Mouse (Mus musculus) layer of hippocampus, adult 9-10 months (tissue): ENCODE data around the gene Ndufa1.
A peak's percentile ranks its signal among the peaks of the same experiment; 100 is the strongest.
"Not testable (repeated sequence)": the region's sequence is repeated elsewhere in the genome, so short reads cannot be mapped to it uniquely, and the experiment has no call there.

Source experiments
- DNase-seq: peaks from one replicate; pipeline ENCODE4 v3.0.0; 2022; ENCODE audit warnings: low spot score

Ndufa1 gene

GRCm38 (mm10) chrX:37191105-37191743 is at the start of gene Ndufa1, which contains the start of gene Rnf113a1:
Gene Ndufa1, minus strand, starts transcription at chrX:37191163.
Gene Rnf113a1, plus strand, starts transcription at chrX:37191245.
- peak; percentile 22 for DNase-seq

GRCm38 (mm10) chrX:37222158-37222557 is 31.2 kb upstream of the Ndufa1 start, which contains the start of gene Rhox1:
Gene Rhox1, minus strand, starts transcription at chrX:37222258.
- not testable (repeated sequence) for DNase-seq

- DNase-seq = no peak
These were observed 20.0 kb upstream of the Ndufa1 start, which contains the start of gene Gm9 for GRCm38 (mm10) chrX:37210941-37211340. Gene Gm9, minus strand, starts transcription at chrX:37211041.

- no peak for DNase-seq
These were observed 7.7 kb upstream of the Ndufa1 start for GRCm38 (mm10) chrX:37198676-37199075.

- no peak for DNase-seq
These were observed 899 bp upstream of the Ndufa1 start for GRCm38 (mm10) chrX:37191744-37192379.

GRCm38 (mm10) chrX:37190755-37191104 is 233 bp downstream of the Ndufa1 start:
- no peak for DNase-seq

- DNase-seq = not testable (repeated sequence)
These were observed 6.6 kb downstream of the Ndufa1 start for GRCm38 (mm10) chrX:37184401-37184800.

GRCm38 (mm10) chrX:37168742-37169141 is 22.2 kb downstream of the Ndufa1 start, which contains the start of gene Akap14:
Gene Akap14, minus strand, starts transcription at chrX:37168842.
- DNase-seq = no peak

- no peak for DNase-seq
These were observed 23.9 kb downstream of the Ndufa1 start for GRCm38 (mm10) chrX:37167085-37167484.

GRCm38 (mm10) chrX:37163115-37163514 is 27.8 kb downstream of the Ndufa1 start:
- DNase-seq = no peak

GRCm38 (mm10) chrX:37161169-37161568 is 29.8 kb downstream of the Ndufa1 start:
- no peak for DNase-seq

GRCm38 (mm10) chrX:37157839-37158238 is 33.1 kb downstream of the Ndufa1 start:
- DNase-seq = no peak

- DNase-seq = no peak
These were observed 46.0 kb downstream of the Ndufa1 start for GRCm38 (mm10) chrX:37144954-37145353.

GRCm38 (mm10) chrX:37144498-37144897 is 46.5 kb downstream of the Ndufa1 start:
- DNase-seq = not testable (repeated sequence)

GRCm38 (mm10) chrX:37141732-37142131 is 49.2 kb downstream of the Ndufa1 start:
- DNase-seq = no peak
